Mouse (Mus musculus) G1E (cell line): ENCODE measurements at regions not wholly inside any gene's neighbourhood (a gene's known extent, or its start where the extent isn't known, plus 50 kb on each side); places are given as distances from the start of the nearest gene placed in this dataset.
A peak's percentile ranks its signal among the peaks of the same experiment; 100 is the strongest.

ENCODE experiments used
- ATAC-seq: 2 replicates; pipeline ENCODE4 v1.8.0; 2016; ENCODE audit warnings: mild to moderate bottlenecking; ENCODE audit not compliant: insufficient number of reproducible peaks, poor library complexity, low FRiP score, severe bottlenecking; ENCODE audit errors: extremely low read depth
- DNase-seq: peaks from one replicate; pipeline ENCODE4 v3.0.0; 2012; ENCODE audit warnings: low spot score
- H3K27me3 ChIP-seq: 2 replicates; pipeline ENCODE4 v1.6.1; 2012; ENCODE audit warnings: mild to moderate bottlenecking, low read length, inconsistent platforms; ENCODE audit not compliant: insufficient read depth
- H3K36me3 ChIP-seq: replicated peaks from 2 replicates; pipeline ENCODE3; 2012; ENCODE audit warnings: mild to moderate bottlenecking, inconsistent platforms
- H3K4me1 ChIP-seq: 2 replicates; pipeline ENCODE4 v1.6.1; 2012; ENCODE audit warnings: low read depth, low read length, inconsistent platforms, mixed read lengths; ENCODE audit not compliant: insufficient read depth
- H3K4me3 ChIP-seq: 2 replicates; pipeline ENCODE4 v1.5.1; 2012; ENCODE audit warnings: low read depth, mild to moderate bottlenecking, inconsistent platforms, low read length, moderate library complexity, mixed read lengths
- H3K9me3 ChIP-seq: replicated peaks from 2 replicates; pipeline ENCODE4 v1.6.1; 2012; ENCODE audit warnings: inconsistent platforms
- CTCF ChIP-seq: IDR thresholded peaks from 2 replicates; pipeline ENCODE4 v1.5.1; 2012; ENCODE audit warnings: low read depth, low read length, inconsistent platforms, mixed read lengths
- GATA1 ChIP-seq: IDR thresholded peaks from 2 replicates; pipeline ENCODE4 v1.6.1; 2012; ENCODE audit warnings: borderline replicate concordance, low read length, inconsistent platforms, mixed read lengths
- GATA2 ChIP-seq: IDR thresholded peaks from 2 replicates; pipeline ENCODE4 v1.6.1; 2012; ENCODE audit warnings: low read depth, low read length, inconsistent platforms, borderline replicate concordance
- POLR2AphosphoS5 ChIP-seq: IDR thresholded peaks from 2 replicates; pipeline ENCODE4 v1.6.1; 2012; ENCODE audit warnings: low read depth, low read length, inconsistent platforms; ENCODE audit not compliant: insufficient replicate concordance
- TAL1 ChIP-seq: conservative IDR thresholded peaks from 2 replicates; pipeline ENCODE4 v1.6.1; 2012; ENCODE audit warnings: low read depth, low read length, inconsistent platforms, mixed read lengths

DNA sequence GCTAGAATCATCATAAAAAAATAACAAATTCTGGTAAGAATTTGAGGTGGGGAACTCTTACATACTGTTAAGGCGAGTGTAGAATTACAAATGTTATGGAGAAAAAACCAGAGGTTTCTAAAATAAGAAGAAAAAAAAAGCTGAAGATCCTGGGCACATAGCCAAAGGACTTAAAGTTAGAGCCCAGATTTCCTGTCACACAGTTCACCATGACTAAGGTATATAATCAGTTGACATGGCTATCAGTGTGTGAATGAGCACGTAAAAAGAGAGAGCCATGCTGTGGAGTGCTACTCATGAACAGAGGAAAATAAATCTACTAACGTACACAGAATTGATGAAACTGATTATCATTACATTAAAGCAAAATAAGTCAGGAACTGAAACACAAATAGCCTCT lies 715.1 kb downstream of the Pdcd6ip start:
- Histone ChIP-seq H3K36me3 (no peaks in the 10 kb centered on the region), H3K27me3 (no peaks in the 10 kb centered on the region), H3K4me1 (peaks cover 5% of the 10 kb centered on the region; the same call in 1 of the 2 replicates), H3K9me3 (peaks cover 6% of the 10 kb centered on the region; the same call in 1 of the 2 replicates), H3K4me3 (no peak overlapping the region)
- TF ChIP-seq GATA2 (no peak), POLR2AphosphoS5 (no peak), TAL1 (no peak), CTCF (no peak), GATA1 (no peak)
- DNase-seq (no peak), ATAC-seq (no peak)

DNA sequence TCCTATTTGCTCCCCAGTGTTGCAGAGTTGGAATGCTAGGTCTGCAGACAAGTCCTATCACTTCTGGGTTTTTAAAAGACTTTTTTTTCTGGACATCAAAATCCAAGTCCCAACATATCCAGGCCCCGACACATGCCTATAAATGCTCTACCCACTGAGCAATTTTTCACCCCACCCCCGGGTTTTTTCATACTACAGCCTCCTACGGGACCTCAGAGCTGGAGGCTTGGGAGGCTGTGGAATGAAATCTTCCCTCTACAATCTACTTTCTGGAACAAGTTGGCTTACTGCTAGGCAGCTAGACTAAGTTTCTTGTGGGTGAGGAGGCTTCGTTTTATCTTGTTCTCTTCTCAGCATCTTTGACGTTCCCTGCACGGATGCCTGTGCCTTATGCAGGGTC lies 724.7 kb downstream of the Pdcd6ip start:
- H3K4me3 ChIP-seq: no peak overlapping the region
- DNase-seq: no peak
- ATAC-seq: no peak
- no peaks in the 10 kb centered on the region for H3K4me1 ChIP-seq
- H3K9me3 ChIP-seq: peaks cover 11% of the 10 kb centered on the region
- TF ChIP-seq CTCF (no peak), GATA2 (no peak), POLR2AphosphoS5 (no peak), TAL1 (no peak), GATA1 (no peak)
- H3K27me3 ChIP-seq: no peaks in the 10 kb centered on the region
- H3K36me3 ChIP-seq: no peaks in the 10 kb centered on the region

DNA sequence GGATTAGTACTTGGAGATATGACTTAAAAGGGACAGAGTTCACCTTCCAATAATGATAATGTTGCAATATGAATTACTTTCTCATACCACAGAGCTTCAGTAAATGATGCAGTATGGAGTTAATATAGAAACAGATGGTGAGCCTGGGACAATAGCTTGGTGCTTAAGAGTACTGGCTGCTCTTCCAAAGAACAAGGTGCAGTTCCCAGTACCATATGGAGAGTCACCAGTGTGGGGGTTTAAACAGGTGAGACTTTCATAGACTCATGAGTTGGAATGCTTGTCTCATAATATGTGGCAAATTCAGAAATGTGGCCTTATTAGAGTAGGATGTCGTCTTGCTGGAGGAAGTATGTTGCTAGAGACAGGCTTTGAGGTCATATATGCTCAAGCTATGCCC lies 715.8 kb upstream of the Arpp21 start:
- no peak for TF ChIP-seq CTCF
- no peak for TF ChIP-seq POLR2AphosphoS5
- TF ChIP-seq GATA2: no peak
- no peak for TF ChIP-seq GATA1
- no peak for TF ChIP-seq TAL1
- no peaks in the 10 kb centered on the region for H3K4me1 ChIP-seq
- no peaks in the 10 kb centered on the region for H3K27me3 ChIP-seq
- H3K36me3 ChIP-seq: no peaks in the 10 kb centered on the region
- no peak overlapping the region for H3K4me3 ChIP-seq
- DNase-seq: no peak
- ATAC-seq: no peak
- peaks cover 10% of the 10 kb centered on the region; the same call in 1 of the 2 replicates for H3K9me3 ChIP-seq

DNA sequence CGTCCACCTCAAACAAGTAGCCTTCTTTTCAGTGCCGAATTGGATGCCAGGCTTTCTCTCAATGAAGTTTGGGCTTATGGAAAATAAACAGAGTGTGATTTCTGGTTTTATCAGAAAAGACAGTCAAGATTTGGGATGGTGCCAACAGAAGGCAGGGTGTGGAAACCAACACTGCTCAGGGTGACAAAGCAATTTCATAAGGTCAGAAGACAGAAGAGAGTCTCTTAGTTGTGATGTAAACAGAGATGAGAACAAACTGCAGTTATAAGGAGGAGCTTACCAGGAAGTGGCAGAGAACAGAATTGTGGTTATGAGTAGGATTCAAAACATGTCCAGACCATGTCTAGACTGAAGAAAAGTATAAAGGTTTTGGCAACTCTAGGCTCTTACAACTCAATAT lies 714.3 kb upstream of the Arpp21 start:
- peaks cover 6% of the 10 kb centered on the region; the same call in 1 of the 2 replicates for H3K9me3 ChIP-seq
- no peaks in the 10 kb centered on the region for H3K36me3 ChIP-seq
- H3K4me3 ChIP-seq: no peak overlapping the region
- TF ChIP-seq CTCF (no peak), GATA2 (no peak)
- no peak for DNase-seq
- peak; percentile 5; the same call in 1 of the 2 replicates for ATAC-seq
- H3K4me1 ChIP-seq: no peaks in the 10 kb centered on the region
- no peaks in the 10 kb centered on the region for H3K27me3 ChIP-seq

DNA sequence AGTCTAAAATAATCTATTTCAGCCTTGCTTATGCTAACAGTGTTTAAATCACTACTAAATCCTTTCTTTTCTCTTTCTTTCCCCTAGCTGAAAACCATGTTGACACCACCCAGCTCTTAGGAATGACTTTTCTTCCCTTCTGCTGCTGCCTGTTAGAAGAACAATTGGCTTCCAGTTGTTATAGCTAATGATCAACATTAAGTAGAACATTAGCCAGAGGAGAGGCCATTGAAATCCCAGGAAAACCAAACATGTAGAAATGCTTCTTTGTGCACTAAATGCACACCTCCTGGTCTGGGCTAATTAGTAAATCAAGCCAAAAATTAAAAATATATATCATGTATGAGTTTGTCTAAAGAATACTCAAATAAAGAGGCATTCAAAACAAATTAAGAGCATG lies 703.0 kb upstream of the Arpp21 start:
- H3K36me3 ChIP-seq: no peaks in the 10 kb centered on the region
- no peaks in the 10 kb centered on the region for H3K4me1 ChIP-seq
- no peak for DNase-seq
- TF ChIP-seq GATA1 (no peak), POLR2AphosphoS5 (no peak), TAL1 (no peak), GATA2 (no peak), CTCF (no peak)
- no peak overlapping the region for H3K4me3 ChIP-seq
- no peaks in the 10 kb centered on the region for H3K27me3 ChIP-seq
- H3K9me3 ChIP-seq: peaks cover 5% of the 10 kb centered on the region; the same call in 1 of the 2 replicates
- no peak for ATAC-seq

DNA sequence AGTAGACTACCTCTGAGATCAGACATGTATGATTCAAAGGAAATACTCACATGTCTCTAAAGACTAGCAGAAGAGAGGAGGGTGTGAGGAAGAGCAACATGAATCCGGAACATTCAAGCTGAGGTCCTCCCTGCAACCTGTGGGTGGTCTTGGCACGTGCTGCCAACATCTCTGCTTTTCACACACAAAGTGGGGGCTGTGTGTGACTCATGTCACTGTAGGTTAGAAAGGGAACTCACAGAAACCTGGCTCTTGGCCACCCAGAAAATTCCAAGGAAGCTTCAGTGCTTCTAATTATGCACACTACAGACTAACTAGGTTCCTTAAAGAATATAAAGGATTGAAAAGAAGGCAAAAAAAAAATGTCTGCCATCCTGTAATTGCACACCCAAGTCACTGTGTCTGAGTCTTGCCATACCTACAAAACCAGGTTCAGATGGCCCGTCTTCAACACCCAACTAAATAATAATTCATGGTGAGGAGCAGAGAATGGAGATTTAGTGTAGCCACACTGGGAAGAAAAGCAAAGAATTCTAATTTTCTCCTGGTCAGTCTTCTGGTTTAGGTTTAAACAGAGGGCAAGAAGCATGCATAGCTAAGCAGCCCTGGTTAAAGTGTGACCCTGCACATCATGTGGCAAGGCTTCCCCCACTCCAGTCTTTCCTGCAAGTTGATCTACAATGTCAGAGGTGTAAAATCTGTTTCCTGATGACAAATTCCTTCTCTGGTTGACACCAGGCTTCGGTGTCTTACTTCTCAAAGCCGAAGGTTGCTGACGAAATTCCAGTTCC lies 673.8 kb upstream of the Arpp21 start:
- H3K9me3 ChIP-seq: peaks cover 29% of the 10 kb centered on the region
- no peaks in the 10 kb centered on the region for H3K36me3 ChIP-seq
- H3K4me1 ChIP-seq: no peaks in the 10 kb centered on the region
- ATAC-seq (no peak), DNase-seq (no peak)
- H3K27me3 ChIP-seq: no peaks in the 10 kb centered on the region
- TF ChIP-seq TAL1 (no peak), CTCF (no peak)
- H3K4me3 ChIP-seq: no peak overlapping the region

DNA sequence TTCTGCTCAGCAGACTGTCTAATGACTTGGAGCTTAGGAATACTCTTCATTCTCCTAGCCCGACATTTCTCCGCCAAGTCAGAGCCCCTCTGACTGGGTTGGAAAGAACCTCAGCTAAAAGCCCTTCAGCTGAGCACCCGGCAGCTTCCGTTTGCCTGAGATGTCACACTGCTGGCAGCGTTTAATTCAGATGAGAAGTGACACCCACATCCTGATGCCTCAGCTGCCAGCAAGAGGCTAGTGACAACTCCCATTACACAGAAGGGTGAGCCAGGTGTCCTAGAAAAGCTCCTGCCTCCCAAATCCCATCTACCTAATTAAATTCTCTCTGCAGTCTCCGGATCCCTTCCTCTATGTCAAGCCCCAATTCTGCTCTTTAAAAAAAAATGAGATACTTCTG lies 670.2 kb upstream of the Arpp21 start:
- Histone ChIP-seq H3K4me3 (no peak overlapping the region), H3K9me3 (peaks cover 24% of the 10 kb centered on the region), H3K4me1 (no peaks in the 10 kb centered on the region), H3K36me3 (no peaks in the 10 kb centered on the region), H3K27me3 (no peaks in the 10 kb centered on the region)
- DNase-seq: no peak
- ATAC-seq: no peak
- no peak for TF ChIP-seq GATA2
- no peak for TF ChIP-seq GATA1
- TF ChIP-seq TAL1: no peak
- TF ChIP-seq POLR2AphosphoS5: no peak
- no peak for TF ChIP-seq CTCF
